Mouse (Mus musculus): ENCODE measurements around the gene Plxnb2. TPM values are rescaled to one million over a fixed set of nuclear protein-coding genes. Genes with fewer than 3 reads are reported as not detected.
A peak's percentile ranks its signal among the peaks of the same experiment; 100 is the strongest.

Plxnb2 gene
- total RNA-seq, 2 experiments from 2014 or later: 8.5 to 11.9 TPM

DNA sequence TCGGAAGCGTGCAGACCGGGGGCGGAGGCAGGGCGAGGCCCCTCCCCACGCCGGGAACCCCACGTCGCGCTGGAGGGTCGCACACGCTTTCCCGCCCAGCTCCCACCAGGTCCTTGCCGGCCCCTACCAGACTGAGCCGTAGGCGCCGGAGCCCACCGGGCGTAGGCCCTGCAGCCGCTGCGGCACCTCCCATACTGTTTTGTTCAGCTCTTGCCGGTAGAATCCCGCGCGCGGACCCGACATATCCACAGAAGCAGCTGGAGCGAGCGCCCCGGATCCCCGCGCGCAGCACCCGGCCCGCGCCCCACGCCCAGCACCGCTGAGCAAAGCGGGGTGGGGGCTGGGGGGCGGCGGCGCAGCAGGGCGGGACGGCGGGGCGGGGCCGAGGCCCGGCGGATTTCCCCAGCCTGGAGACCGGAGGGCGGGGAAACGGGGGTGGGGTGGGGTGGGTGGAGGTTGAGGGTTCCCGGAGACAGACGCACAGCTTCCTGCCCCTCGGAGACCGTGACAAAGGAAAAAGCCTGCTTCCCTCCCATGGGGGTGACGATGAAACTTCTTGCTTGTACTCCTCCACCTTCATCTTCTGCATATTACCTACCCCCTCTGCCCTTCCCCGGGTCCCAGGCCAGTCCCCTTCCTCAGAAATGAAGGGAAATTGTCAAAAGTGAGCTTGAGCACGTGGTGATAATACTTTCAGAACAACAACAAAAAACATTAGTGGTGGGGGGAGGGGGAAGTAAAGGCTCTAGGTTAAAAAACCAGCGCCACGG lies 31.1 kb downstream of the Plxnb2 start, which contains the start of gene Mapk11:
TSS of gene Mapk11 (minus strand) at position 358 of the 770 bp plus-strand sequence.
- DNase-seq: no peak

GRCm38 (mm10) chr15:89148496-89149270 lies 31.9 kb downstream of the Plxnb2 start:
- DNase-seq: no peak

DNA sequence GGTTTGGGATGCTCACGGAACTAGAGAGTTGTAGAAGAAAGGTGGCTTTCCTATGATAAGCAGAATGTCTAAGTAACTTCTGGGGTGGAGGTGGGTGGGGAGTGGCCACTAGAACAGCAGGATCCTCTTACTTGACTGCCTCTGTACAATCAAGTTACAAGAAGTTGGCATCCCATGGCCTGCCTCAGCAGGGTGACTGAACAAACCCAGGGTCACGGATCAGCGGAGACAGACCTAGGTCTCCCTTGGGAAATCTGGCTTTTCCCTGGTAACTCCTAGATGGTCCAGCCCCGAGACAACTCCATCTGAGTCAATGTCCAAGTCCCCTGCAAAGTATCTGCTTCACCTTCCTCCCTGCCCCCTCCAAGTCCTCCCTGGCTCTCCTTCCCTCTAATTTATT lies 32.7 kb downstream of the Plxnb2 start:
- DNase-seq: no peak

DNA sequence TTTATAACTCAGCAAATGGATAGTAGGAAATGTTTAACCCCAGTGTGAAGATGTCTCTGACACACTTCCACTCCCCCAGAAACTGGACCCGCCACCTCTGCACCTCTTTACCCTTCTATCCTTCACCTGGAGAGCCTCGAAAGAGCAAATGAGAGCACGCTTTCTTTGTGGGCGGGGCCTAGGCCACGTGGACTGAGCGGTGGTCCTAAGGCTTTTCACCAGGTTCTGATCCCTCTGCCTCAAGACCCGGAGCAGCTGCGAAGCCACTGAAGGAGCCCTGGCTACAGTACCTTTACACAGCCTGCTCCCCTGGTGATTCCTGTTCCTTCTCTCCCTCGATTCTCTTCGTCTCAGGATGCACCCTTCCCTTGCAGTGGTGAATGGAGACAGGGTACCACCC lies 33.1 kb downstream of the Plxnb2 start:
- DNase-seq: no peak

DNA sequence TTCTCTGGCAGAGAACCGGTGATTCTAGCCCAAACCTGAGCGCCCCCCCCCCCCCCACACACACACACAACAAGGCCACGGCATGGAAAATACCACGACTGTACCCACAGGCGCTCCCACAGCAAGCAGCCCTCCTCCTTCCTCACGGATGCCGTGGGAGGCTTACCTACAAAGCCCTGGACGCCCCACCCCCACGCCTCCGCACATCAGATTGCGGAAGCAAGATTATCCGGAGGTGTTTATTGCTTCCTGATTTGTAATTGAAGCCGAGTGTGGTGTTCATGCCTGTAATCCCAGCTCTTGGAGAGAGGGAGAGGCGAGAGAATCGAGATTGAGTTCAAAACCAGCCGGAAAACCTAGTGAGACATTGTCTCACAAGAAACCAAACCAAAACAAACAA lies 33.6 kb downstream of the Plxnb2 start:
- DNase-seq: no peak

- DNase-seq: no peak
Measured at GRCm38 (mm10) chr15:89146537-89146936, 34.1 kb downstream of the Plxnb2 start.

DNA sequence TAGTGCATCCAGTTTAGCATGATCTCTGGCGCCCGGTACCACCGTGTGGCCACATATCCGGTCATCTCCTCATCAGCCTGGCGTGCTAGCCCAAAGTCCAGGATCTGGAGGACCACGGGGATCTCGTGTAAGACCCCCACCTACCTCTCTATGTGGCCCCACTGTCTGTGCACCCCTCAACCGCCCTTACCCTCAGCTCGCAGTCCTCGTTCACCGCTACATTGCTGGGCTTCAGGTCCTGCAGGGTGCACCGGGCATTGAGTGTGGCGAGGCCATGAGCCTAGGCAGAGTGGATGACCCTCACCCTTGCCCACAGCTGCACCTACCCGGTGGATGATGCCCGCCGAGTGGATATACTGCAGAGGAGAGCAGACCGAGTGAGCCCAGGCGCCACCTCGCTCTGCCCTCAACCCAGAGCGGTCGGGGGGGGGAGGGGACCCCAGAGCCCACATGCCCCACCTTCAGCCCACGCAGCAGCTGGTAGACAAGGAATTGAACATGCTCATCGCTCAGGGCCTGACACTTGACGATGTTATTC lies 34.7 kb downstream of the Plxnb2 start:
- DNase-seq: no peak

DNA sequence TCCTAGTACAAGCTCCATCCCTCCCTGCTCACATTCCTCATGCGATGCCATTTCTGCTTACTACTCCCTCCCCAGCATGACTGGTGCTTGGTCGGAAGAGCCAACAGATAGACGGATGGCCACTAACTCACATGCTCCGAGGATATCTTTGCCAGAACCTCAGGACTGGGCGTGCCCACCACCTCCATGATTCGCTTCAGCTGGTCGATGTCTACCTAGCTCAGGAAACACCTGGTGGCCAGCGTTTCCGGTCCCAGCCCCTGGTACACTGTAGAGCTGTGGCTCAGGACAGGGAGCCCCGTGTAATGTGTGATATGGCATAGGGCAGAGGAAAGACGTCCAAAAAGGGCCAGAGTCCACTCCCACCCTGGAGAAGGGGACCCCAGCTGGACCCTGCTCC lies 35.6 kb downstream of the Plxnb2 start:
- no peak for DNase-seq

DNA sequence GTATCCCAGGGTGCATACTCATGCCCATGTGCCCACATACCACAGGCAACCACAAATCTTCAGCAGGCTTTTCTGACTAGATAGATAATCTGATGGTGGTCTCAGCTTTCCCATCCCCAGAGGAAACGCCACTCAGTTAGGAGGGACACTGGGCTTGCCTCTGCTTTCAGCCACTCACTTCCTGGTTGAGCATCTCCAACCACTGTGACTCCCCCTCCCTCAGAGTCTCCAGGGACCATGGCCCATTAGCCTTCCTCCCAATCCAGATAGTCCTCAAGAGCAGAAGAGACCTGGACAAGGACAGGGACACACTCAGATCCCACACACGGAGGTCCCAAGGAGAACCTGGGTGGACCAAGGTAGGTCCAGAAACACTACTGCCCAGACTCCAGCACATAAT lies 37.5 kb downstream of the Plxnb2 start:
- DNase-seq: no peak

- no peak for DNase-seq
Measured at GRCm38 (mm10) chr15:89141905-89142304, 38.7 kb downstream of the Plxnb2 start.

GRCm38 (mm10) chr15:89141443-89141842 lies 39.1 kb downstream of the Plxnb2 start:
- DNase-seq: peak; percentile 65

DNA sequence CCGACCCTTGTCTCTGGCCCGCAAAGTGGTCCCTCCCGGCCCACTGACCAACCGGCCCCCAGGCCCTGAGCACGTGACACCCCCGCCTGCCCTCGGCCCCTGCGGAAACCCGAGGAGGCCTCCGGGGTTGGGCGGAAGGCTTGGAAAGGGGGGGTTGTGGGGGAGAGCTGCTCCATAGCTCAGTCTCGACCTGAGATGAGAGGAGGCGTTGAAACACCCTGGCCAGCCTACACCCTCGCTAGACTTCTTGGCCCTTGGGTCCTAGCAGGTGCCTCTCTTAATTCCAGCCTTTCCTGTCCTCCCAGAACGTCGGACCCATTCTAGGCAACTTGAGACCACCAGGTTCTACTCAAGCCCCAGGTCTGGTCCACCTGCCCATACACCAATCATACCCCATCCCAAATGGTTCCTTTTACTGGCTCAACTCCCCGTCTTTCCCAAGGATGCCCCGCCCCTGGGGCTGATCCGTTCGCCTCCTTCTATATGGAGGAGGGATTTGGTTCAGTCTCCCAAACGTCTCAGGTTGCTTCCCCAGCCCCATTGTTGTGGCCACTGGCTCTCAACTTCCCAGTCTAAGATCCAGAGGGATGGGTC lies 39.8 kb downstream of the Plxnb2 start, which contains the start of gene Mapk12:
TSS of gene Mapk12 (minus strand) at position 45 of the 594 bp plus-strand sequence.
- peak; percentile 87 for DNase-seq

- DNase-seq: peak; percentile 69
Measured at GRCm38 (mm10) chr15:89140048-89140658, 40.4 kb downstream of the Plxnb2 start.

- DNase-seq: no peak
Measured at GRCm38 (mm10) chr15:89138531-89138930, 42.1 kb downstream of the Plxnb2 start.

DNA sequence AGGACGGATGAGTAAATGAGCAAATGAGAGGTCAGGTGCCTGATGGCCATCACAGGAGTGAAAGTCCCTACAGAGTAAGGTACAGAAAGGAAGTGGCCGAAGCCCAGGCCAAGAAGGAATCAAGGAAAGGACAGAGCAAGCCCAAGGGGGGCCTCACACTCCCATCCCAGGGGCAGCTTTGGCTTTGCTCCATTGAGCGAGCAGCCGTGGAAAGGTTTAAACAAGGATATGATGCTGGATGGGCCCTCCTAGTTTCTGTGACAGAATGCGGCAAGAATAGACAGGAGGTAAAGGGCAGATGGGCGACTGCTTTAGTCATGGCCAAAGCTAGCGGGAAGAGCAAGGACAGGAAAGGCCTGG lies 42.6 kb downstream of the Plxnb2 start:
- DNase-seq: no peak

- DNase-seq: no peak
Measured at GRCm38 (mm10) chr15:89137378-89138045, 43.1 kb downstream of the Plxnb2 start.

- DNase-seq: no peak
Measured at GRCm38 (mm10) chr15:89136461-89137155, 44.0 kb downstream of the Plxnb2 start.

DNA sequence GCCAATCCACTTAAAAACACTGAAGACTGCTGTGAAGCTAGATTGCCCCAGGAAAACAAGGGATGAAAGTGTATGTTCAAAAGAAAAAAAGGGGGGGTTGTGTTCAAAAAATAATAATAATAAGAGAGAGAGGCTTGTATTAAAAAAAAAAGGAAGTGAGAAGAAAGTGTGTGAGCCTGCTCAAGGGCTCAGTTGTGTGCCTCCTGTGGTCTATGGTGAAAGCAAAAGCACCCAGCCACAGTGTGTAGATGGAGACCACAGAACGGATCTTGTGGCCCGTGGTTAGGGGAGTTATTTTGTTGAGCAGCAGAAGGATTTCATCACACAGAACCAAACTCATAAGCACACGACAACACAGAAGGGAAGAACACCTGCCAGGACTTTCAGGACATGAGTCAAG lies 49.3 kb downstream of the Plxnb2 start:
- DNase-seq: no peak

GRCm38 (mm10) chr15:89130245-89130644 lies 50.3 kb downstream of the Plxnb2 start:
- DNase-seq: no peak

GRCm38 (mm10) chr15:89128382-89129350 lies 51.9 kb downstream of the Plxnb2 start, which contains the start of gene Hdac10:
Gene Hdac10, minus strand, starts transcription at chr15:89128700.
- peak; percentile 82 for DNase-seq

All from gastrocnemius, postnatal 25 days (tissue).